Comparison of ENCODE assay signal across 8 mouse cellular contexts in genomic region chr15:6624365-6625182, GRCm38 (mm10).
DNase-seq lines count a peak whose midpoint lies in the region; ATAC-seq and TF ChIP-seq lines count a peak whose summit lies in the region.

No protein-coding gene starts in this region.

- 0 out of 2 replicates have a peak overlapping the region, but pooled peaks have one; percentile 13 for H3K27ac ChIP-seq in spleen, adult 2 months (ENCODE audit: insufficient read depth, low read length)
- H3K27ac ChIP-seq in embryonic facial prominence, embryonic 12.5 days = no peak overlapping the region

- TF ChIP-seq CTCF in spleen, adult 2 months (IDR thresholded peaks at IDR 0.05; ENCODE audit: extremely low read depth, insufficient read depth, insufficient read length, insufficient replicate concordance) = no peak

- ATAC-seq in embryonic facial prominence, embryonic 12.5 days (ENCODE audit: insufficient number of reproducible peaks, insufficient read depth, low FRiP score, low TSS enrichment) = 0 out of 2 replicates have a peak, but pooled peaks have one; percentile 47

- H3K4me3 ChIP-seq in spleen, adult 2 months (ENCODE audit: extremely low read depth, insufficient read depth, insufficient read length) = no peak overlapping the region
- peak overlapping the region; percentile 19 for H3K4me3 ChIP-seq in embryonic facial prominence, embryonic 12.5 days

- H3K27me3 ChIP-seq in spleen, adult 2 months (ENCODE audit: control insufficient read depth, insufficient read depth, low read length) = no peaks in the 10 kb centered on the region
- 0 out of 2 replicates have a peak, but pooled peaks cover 3% of the 10 kb centered on the region for H3K27me3 ChIP-seq in embryonic facial prominence, embryonic 12.5 days

- TF ChIP-seq POLR2A in spleen, adult 2 months (IDR thresholded peaks at IDR 0.05; ENCODE audit: low read depth, low read length) = no peak

- H3K9me3 ChIP-seq in embryonic facial prominence, embryonic 12.5 days = no peaks in the 10 kb centered on the region

- H3K36me3 ChIP-seq in spleen, adult 2 months (ENCODE audit: control insufficient read depth, insufficient read depth, low read length) = peaks cover 3% of the 10 kb centered on the region; the same call in 1 of the 2 replicates
- H3K36me3 ChIP-seq in embryonic facial prominence, embryonic 12.5 days = no peaks in the 10 kb centered on the region

- WGBS in spleen, adult 2 months = 62% methylated on average over 18 of the region's 18 CpGs
- WGBS in embryonic facial prominence, embryonic 12.5 days = 15% methylated on average over 18 of the region's 18 CpGs

- peak overlapping the region; percentile 27; the same call in 1 of the 2 replicates for H3K9ac ChIP-seq in embryonic facial prominence, embryonic 12.5 days

- peaks cover 14% of the 10 kb centered on the region; the same call in 1 of the 2 replicates for H3K4me1 ChIP-seq in spleen, adult 2 months (ENCODE audit: control insufficient read depth, insufficient read depth, insufficient read length)
- peaks cover 3% of the 10 kb centered on the region; the same call in 1 of the 2 replicates for H3K4me1 ChIP-seq in embryonic facial prominence, embryonic 12.5 days

- peak in 1 of 2 experiments; percentile 12 for DNase-seq in spleen, adult 2 months (ENCODE audit: low read depth in 1 of 2, low spot score in 2 of 2)
- DNase-seq in spleen, adult 18-20 months = no peak
- peak; percentile 27 to 46 for DNase-seq in kidney, postnatal 4 days
- DNase-seq in lung, postnatal 36 days = peak; percentile 28
- DNase-seq in right cerebral cortex, postnatal 14 days = peak; percentile 36
- DNase-seq in B cell, adult 2 months = no peak
- DNase-seq in ovary, postnatal 36 days (ENCODE audit: low spot score) = no peak

- peak overlapping the region; percentile 41 for H3K4me2 ChIP-seq in embryonic facial prominence, embryonic 12.5 days (replicated peaks)

Comparison
In these comparisons a context has a peak if more than half of its experiments do, and no peak if none do; other contexts are left out.
1. DNase-seq: peak in kidney, postnatal 4 days (2 of 2), lung, postnatal 36 days (single experiment) and right cerebral cortex, postnatal 14 days (single experiment); none in spleen, adult 18-20 months (0 of 2), B cell, adult 2 months (0 of 2) and ovary, postnatal 36 days (single experiment).